Mouse (Mus musculus) CH12.LX (cell line): ENCODE measurements around the gene Dgcr8. TPM values are rescaled to one million over a fixed set of nuclear protein-coding genes. Genes with fewer than 3 reads are reported as not detected.

Experiments used
- DNase-seq: peaks from one replicate; pipeline ENCODE4 v3.0.0-alpha.2; 2013; ENCODE audit errors: extremely low read depth
- H3K27ac ChIP-seq: 2 replicates; pipeline ENCODE4 v1.5.1; 2012; ENCODE audit warnings: low read depth, mild to moderate bottlenecking, control low read depth, moderate library complexity; ENCODE audit not compliant: insufficient read depth
- H3K27me3 ChIP-seq: replicated peaks from 2 replicates; pipeline ENCODE3; 2012; ENCODE audit warnings: inconsistent platforms
- H3K36me3 ChIP-seq, 2 experiments: replicated peaks in 1 of 2; 2 replicates each; pipeline versions ENCODE3 to v1.6.1; 2012; ENCODE audit warnings: inconsistent platforms in 1 of 2, low read length in 1 of 2, mild to moderate bottlenecking in 1 of 2, mixed read lengths in 1 of 2, moderate library complexity in 1 of 2; ENCODE audit not compliant: control insufficient read depth in 1 of 2, insufficient read depth in 1 of 2
- H3K4me1 ChIP-seq, 2 experiments: 2 replicates each; pipeline ENCODE4 v1.6.1; 2012; ENCODE audit warnings: inconsistent platforms in 1 of 2, moderate library complexity in 1 of 2; ENCODE audit not compliant: insufficient read depth in 2 of 2, control insufficient read depth in 1 of 2
- H3K4me2 ChIP-seq: 2 replicates; pipeline ENCODE4 v1.6.1; 2012; ENCODE audit warnings: low read depth, mild to moderate bottlenecking, control low read depth; ENCODE audit not compliant: poor library complexity, insufficient read depth, severe bottlenecking
- H3K4me3 ChIP-seq, 3 experiments: fragments of 150-350 bp in 1 of 3; sonication (generic) in 1 of 3; replicated peaks in 1 of 3; 2 replicates each; pipeline versions ENCODE3 to v1.5.1; 2011 to 2012; ENCODE audit warnings: low read depth in 2 of 3, low read length in 2 of 3, mild to moderate bottlenecking in 2 of 3, moderate library complexity in 2 of 3, control low read depth in 1 of 3, improper control_type of control experiment in 1 of 3, inconsistent platforms in 1 of 3, mixed read lengths in 1 of 3; ENCODE audit not compliant: poor library complexity in 1 of 3
- H3K79me2 ChIP-seq: replicated peaks from 2 replicates; pipeline ENCODE4 v1.6.1; 2012; ENCODE audit warnings: mild to moderate bottlenecking, moderate library complexity; ENCODE audit not compliant: control insufficient read depth, poor library complexity, insufficient read depth, severe bottlenecking; ENCODE audit errors: extremely low read depth
- H3K9ac ChIP-seq: 2 replicates; pipeline ENCODE4 v1.6.1; 2012; ENCODE audit warnings: low read depth, mild to moderate bottlenecking, control low read depth, moderate library complexity; ENCODE audit not compliant: insufficient read depth
- H3K9me3 ChIP-seq: replicated peaks from 2 replicates; pipeline ENCODE3; 2012; ENCODE audit warnings: low read length, inconsistent platforms, mixed read lengths
- BHLHE40 ChIP-seq: IDR thresholded peaks from 2 replicates; pipeline ENCODE4 v1.6.1; 2011; ENCODE audit warnings: mild to moderate bottlenecking, low read depth, low read length, improper control_type of control experiment
- GABPA ChIP-seq: IDR thresholded peaks from 2 replicates; pipeline ENCODE4 v1.6.1; 2012; ENCODE audit warnings: low read depth, low read length, improper control_type of control experiment, inconsistent platforms; ENCODE audit not compliant: insufficient replicate concordance
- HCFC1 ChIP-seq: IDR thresholded peaks from 2 replicates; pipeline ENCODE4 v1.6.1; 2012; ENCODE audit warnings: low read depth, mild to moderate bottlenecking, inconsistent platforms, low read length, improper control_type of control experiment
- IRF4 ChIP-seq: IDR thresholded peaks from 2 replicates; pipeline ENCODE4 v1.6.1; 2014; ENCODE audit warnings: low read depth, mild to moderate bottlenecking, inconsistent platforms, low read length, improper control_type of control experiment
- MAX ChIP-seq: IDR thresholded peaks from 2 replicates; pipeline ENCODE4 v1.6.1; 2011; ENCODE audit warnings: low read length, improper control_type of control experiment
- MYC ChIP-seq: IDR thresholded peaks from 2 replicates; pipeline ENCODE4 v1.6.1; 2011; ENCODE audit warnings: low read depth, mild to moderate bottlenecking, improper control_type of control experiment, low read length
- POLR2A ChIP-seq: IDR thresholded peaks from 2 replicates; pipeline ENCODE4 v1.6.1; 2011; ENCODE audit warnings: low read depth, mild to moderate bottlenecking, improper control_type of control experiment, low read length
- POLR2AphosphoS2 ChIP-seq: IDR thresholded peaks from 2 replicates; pipeline ENCODE4 v1.6.1; 2011; ENCODE audit warnings: low read depth, low read length, improper control_type of control experiment
- RCOR1 ChIP-seq: conservative IDR thresholded peaks from 2 replicates; pipeline ENCODE4 v1.6.1; 2012; ENCODE audit warnings: low read depth, mild to moderate bottlenecking, inconsistent platforms, low read length, improper control_type of control experiment
- SIN3A ChIP-seq: IDR thresholded peaks from 2 replicates; pipeline ENCODE4 v1.6.1; 2012; ENCODE audit warnings: low read length, improper control_type of control experiment, inconsistent platforms
- TBP ChIP-seq: conservative IDR thresholded peaks from 2 replicates; pipeline ENCODE4 v1.6.1; 2011; ENCODE audit warnings: low read depth, low read length, improper control_type of control experiment
- TCF12 ChIP-seq: IDR thresholded peaks from 2 replicates; pipeline ENCODE4 v1.6.1; 2014; ENCODE audit warnings: low read depth, mild to moderate bottlenecking, inconsistent platforms, low read length, improper control_type of control experiment
- UBTF ChIP-seq: IDR thresholded peaks from 2 replicates; pipeline ENCODE4 v1.6.1; 2012; ENCODE audit warnings: low read depth, mild to moderate bottlenecking, inconsistent platforms, low read length, improper control_type of control experiment, moderate library complexity
- USF1 ChIP-seq: IDR thresholded peaks from 2 replicates; pipeline ENCODE4 v1.6.1; 2014; ENCODE audit warnings: low read depth, mild to moderate bottlenecking, inconsistent platforms, low read length, improper control_type of control experiment
- ZKSCAN1 ChIP-seq: IDR thresholded peaks from 2 replicates; pipeline ENCODE4 v1.6.1; 2012; ENCODE audit warnings: low read depth, inconsistent platforms, low read length, improper control_type of control experiment, borderline replicate concordance
- dilution Hi-C: fragments of 300-500 bp; cut with MboI; formaldehyde crosslinking; loops from 2 replicates; pipeline ENCODE4 v1.14.3; 2020; ENCODE audit warnings: low sequenced_read_pairs; ENCODE audit not compliant: extremely low pct_unique_long_range_greater_than_20kb, extremely low pct_ligation_motif_present
- in situ Hi-C: fragments of 300-500 bp; cut with MboI; formaldehyde crosslinking; loops from 3 replicates; pipeline ENCODE4 v1.14.3; 2019; ENCODE audit warnings: low sequenced_read_pairs, low pct_ligation_motif_present, low pct_unique_long_range_greater_than_20kb, mixed read lengths
- polyA plus RNA-seq: library from polyadenylated mRNA; unstranded; fragments of >175 nt; gene quantifications from 2 replicates; pipeline ENCODE4 v1.2.1, GENCODE M21; 2012; ENCODE audit warnings: low read depth; ENCODE audit not compliant: insufficient read length
- total RNA-seq, 2 experiments: library from RNA; depleted of rRNA; stranded (reverse); fragments of 300-350 nt in 1 of 2; fragments of >200 nt in 1 of 2; gene quantifications; 2 replicates each; pipeline ENCODE4 v1.2.3; 2012 to 2014

The Dgcr8 gene
- total and polyA plus RNA-seq, 3 experiments: 29.1 to 39.9 (median 31.8) TPM

GRCm38 (mm10) chr16:18250231-18250630 lies 38.8 kb downstream of the Dgcr8 start:
- Histone ChIP-seq H3K4me3 (peak overlapping the region; percentile 76 to 84 (median 78)), H3K4me2 (peak overlapping the region; percentile 94), H3K9ac (peak overlapping the region; percentile 93), H3K4me1 (peaks cover 16 to 44% of the 10 kb centered on the region in 2 experiments), H3K36me3 (peaks cover 60 to 73% of the 10 kb centered on the region in 2 experiments), H3K27me3 (no peaks in the 10 kb centered on the region), H3K27ac (no peak overlapping the region), H3K9me3 (no peaks in the 10 kb centered on the region), H3K79me2 (peaks cover 55% of the 10 kb centered on the region)
- dilution Hi-C loops (no loop called here), in situ Hi-C loops (loop anchor here (5.0 kb wide), 1 partner anchor 37 kb away; the partner anchor contains the start of gene Dgcr8)
- TF ChIP-seq POLR2AphosphoS2 (peak; percentile 73), UBTF (no peak), TCF12 (no peak), USF1 (no peak)
- DNase-seq: no peak

- TF ChIP-seq IRF4 (no peak), SIN3A (0 out of 2 replicates have a peak, but pooled peaks have one; percentile 23), TBP (0 out of 2 replicates have a peak, but pooled peaks have one; percentile 10), GABPA (no peak), ZKSCAN1 (peak; percentile 37; the same call in 1 of the 2 replicates), POLR2AphosphoS2 (no peak; the same call in 1 of the 2 replicates), MAX (peak; percentile 66; the same call in 1 of the 2 replicates), MYC (peak; percentile 83), HCFC1 (no peak), BHLHE40 (no peak), RCOR1 (no peak), POLR2A (peak; percentile 27; the same call in 1 of the 2 replicates)
- TF ChIP-seq, all 38 proteins: peak for 6
- H3K9ac ChIP-seq: peak overlapping the region; percentile 93
- peaks cover 63% of the 10 kb centered on the region for H3K79me2 ChIP-seq
- peak overlapping the region; percentile 76 to 84 (median 78) for H3K4me3 ChIP-seq
- H3K27ac ChIP-seq: peak overlapping the region; percentile 69
- dilution Hi-C loops (no loop called here), in situ Hi-C loops (no loop called here)
- peak; percentile 77 for DNase-seq
- H3K36me3 ChIP-seq: peaks cover 63 to 77% of the 10 kb centered on the region in 2 experiments
- H3K4me2 ChIP-seq: peak overlapping the region; percentile 94
- no peaks in the 10 kb centered on the region for H3K27me3 ChIP-seq
- no peaks in the 10 kb centered on the region for H3K9me3 ChIP-seq
- peaks cover 16 to 51% of the 10 kb centered on the region in 2 experiments for H3K4me1 ChIP-seq
Observed at GRCm38 (mm10) chr16:18249364-18249967, 39.6 kb downstream of the Dgcr8 start.
